Mouse (Mus musculus): ENCODE data around the gene Dtx2.
A peak's percentile ranks its signal among the peaks of the same experiment; 100 is the strongest.

- TF ChIP-seq POLR2A (IDR thresholded peaks at IDR 0.05; ENCODE audit: borderline replicate concordance, insufficient read depth, low read length) = no peak
- TF ChIP-seq CTCF (IDR thresholded peaks at IDR 0.05; ENCODE audit: borderline replicate concordance, insufficient read depth, low read depth, low read length) = peak; percentile 82
Measured at GRCm38 (mm10) chr5:136061567-136061966, 67.0 kb downstream of the Dtx2 start.
